Mouse (Mus musculus): ENCODE data around the gene Evc2.

DNA sequence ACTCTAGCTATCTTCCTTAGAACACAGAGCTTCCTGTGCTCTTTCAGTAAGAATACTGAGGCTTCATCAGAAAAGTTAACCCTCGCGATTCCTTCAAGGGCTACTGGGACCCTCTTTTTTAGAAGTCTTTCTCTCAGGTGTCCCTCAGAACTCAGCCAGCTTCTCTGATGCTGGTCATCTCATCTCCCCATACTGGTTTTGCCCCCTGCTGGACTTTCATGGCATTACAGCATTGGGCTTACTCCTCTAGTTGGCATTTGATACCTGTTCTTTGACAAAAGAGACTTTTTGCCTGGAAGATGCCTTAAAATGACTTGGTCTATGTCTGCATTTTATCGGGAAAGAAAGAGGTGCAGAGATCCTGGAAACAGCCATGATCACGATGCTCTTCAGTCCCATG is 16.1 kb downstream of the Evc2 start:
- no peak for TF ChIP-seq POLR2A (IDR thresholded peaks at IDR 0.05; ENCODE audit: insufficient read length, low read depth)
- no peak for TF ChIP-seq TCF12 (IDR thresholded peaks at IDR 0.05; ENCODE audit: insufficient read depth, poor library complexity, severe bottlenecking)
- TF ChIP-seq REST (IDR thresholded peaks at IDR 0.05; ENCODE audit: insufficient read depth, insufficient read length), result no peak
- no peak for TF ChIP-seq E2F4 (IDR thresholded peaks at IDR 0.05; ENCODE audit: insufficient read depth)
- TF ChIP-seq MYOG (IDR thresholded peaks at IDR 0.05; ENCODE audit: control insufficient read depth in 1 of 3, insufficient read depth in 1 of 3, insufficient read length in 2 of 3, low read depth in 2 of 3), result no peak
- TF ChIP-seq MYOD1 (IDR thresholded peaks at IDR 0.05; ENCODE audit: control insufficient read depth in 1 of 3, insufficient read length in 2 of 3, low read depth in 2 of 3), result no peak
- no peak for TF ChIP-seq CEBPB (IDR thresholded peaks at IDR 0.05; ENCODE audit: insufficient read depth, poor library complexity, severe bottlenecking)
- TF ChIP-seq POLR2AphosphoS2 (IDR thresholded peaks at IDR 0.05; ENCODE audit: insufficient read length, low read depth), result no peak
- no peak for TF ChIP-seq USF1 (IDR thresholded peaks at IDR 0.05; ENCODE audit: low read depth)
- no peak for TF ChIP-seq MAX (IDR thresholded peaks at IDR 0.05; ENCODE audit: low read depth)
- no peak for TF ChIP-seq SRF (IDR thresholded peaks at IDR 0.05; ENCODE audit: control insufficient read depth, insufficient read length, low read depth)
